Mouse (Mus musculus) right cerebral cortex, adult 18-20 months (tissue): ENCODE data around the gene Olfr145.

ENCODE experiments used
- DNase-seq: peaks from one replicate; pipeline ENCODE4 v3.0.0; 2022; ENCODE audit warnings: mixed read lengths

Gene Olfr145

DNA sequence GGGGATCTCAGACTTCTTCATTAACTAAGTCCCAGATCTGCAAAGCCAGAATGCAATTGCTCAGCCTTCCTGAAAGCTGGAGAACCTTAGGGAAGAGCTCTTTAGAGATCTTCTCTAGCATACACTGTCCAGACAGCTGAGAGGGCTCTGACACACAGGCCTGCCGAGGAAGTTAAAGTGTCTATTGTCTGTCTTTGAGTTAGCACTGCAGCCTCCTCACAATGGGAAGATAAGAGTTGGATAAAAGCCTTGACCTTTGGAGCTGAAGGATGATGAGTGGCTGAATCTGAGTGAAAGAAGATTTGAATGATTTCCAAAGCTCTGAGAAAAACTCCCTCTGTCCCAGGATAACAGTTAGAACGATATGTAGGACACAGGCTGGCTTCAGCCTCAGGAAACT, at the start of gene Olfr145:
Gene Olfr145, plus strand, starts transcription at position 64 of the 400 bp plus-strand sequence.
- DNase-seq: no peak

DNA sequence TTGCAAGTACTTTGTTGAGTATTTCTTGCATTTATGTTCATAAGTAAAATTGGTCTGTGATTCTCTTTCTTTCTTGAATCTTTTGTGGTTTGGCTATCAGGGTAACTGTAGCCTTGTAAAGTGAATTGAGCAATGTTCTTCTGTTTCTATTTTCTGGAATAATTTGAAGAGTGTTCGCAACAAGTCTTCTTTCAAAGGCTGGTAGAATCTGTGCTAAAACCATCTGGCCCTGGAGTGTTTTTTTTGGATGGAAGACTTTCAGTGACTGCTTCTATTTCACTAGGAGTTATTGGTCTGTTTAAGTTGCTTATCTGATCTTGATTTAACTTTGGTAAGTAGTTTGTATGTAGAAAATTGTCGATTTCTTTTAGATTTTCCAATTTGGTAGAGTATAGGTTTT, 47.3 kb upstream of the Olfr145 start:
- DNase-seq: no peak

- DNase-seq: no peak
Measured at GRCm38 (mm10) chr9:37853969-37854368, 42.6 kb upstream of the Olfr145 start, which contains the start of gene Olfr877. TSS of gene Olfr877 (plus strand) at chr9:37854269.

GRCm38 (mm10) chr9:37863325-37863724, 33.2 kb upstream of the Olfr145 start:
- DNase-seq: peak; percentile 19

- no peak for DNase-seq
Measured at GRCm38 (mm10) chr9:37870246-37870645, 26.3 kb upstream of the Olfr145 start.

DNA sequence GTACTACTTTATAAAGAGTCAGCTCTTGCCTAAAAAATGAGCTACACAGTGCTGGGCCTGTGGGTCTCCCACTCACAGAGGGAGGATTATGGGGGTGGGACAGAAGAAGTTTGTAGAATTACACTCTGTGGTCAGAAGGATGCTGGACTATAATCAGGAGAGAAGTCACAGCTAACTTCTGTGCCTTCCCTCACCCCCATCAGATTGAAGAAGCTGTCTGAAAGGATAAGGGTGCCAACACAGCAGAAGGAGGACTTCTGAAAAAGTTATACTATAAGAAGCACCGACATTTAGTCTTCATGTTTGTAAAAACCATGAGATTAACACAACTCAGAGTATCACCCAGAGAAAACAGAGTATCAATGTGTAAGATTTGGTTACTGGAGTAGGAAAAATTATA, 25.4 kb upstream of the Olfr145 start:
- DNase-seq: no peak

DNA sequence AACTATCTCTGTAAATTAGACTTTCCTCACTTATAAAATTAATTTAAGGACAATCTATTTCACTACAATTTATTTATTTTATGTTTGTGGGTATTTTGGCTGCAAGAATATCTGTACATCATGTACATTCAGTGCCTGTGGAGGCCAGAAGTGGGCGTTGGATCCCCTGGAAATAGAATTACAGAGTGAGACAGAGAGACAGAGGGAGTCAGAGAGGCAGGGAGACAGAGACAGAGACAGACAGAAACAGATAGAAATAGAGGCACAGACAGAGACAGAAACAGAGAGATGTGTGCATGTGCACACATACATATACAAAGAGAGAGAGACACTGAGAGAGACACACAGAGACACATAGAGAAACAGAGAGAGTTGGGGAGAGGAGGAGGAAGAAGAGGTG, 25.0 kb upstream of the Olfr145 start:
- no peak for DNase-seq

DNA sequence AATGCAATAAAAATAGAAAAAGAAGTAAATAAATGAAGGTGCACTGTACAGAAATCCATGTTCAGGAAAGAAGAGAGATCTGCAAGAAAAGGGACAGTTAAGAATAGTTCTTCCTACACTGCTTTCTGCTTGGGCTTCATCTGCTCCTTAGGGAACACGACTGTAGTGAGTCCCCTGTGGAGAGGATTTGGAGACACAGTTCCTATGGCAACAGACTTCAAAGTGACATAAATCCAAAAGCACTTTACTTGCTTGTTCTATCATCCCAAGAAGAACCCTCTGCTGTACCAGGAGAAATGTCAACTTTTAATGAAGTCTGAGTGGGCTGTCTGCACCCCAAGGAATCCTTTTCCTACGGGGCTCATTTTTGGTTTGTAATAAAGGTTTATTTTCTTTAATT, 5.6 kb upstream of the Olfr145 start:
- peak; percentile 57 for DNase-seq

DNA sequence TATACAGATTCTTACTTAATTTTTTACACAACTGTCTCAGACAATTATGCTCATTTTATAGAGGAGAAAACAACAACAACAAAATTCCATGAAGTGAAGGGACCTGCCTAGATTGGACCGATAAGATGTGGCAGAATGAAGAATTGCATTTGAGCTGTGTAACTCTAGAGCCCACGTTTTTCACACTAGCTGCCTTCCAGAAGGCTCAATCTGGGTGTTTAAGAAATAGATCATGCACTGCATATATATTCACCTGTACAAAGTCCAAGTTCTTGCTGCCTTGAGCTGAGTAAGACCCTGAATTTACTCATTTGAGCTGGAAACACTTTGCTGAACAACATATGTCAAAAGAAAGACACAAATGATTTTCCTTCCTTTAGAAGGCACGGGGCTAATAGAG, 9.0 kb downstream of the Olfr145 start:
- DNase-seq: peak; percentile 35

GRCm38 (mm10) chr9:37917540-37917939, 21.0 kb downstream of the Olfr145 start, which contains the start of gene Olfr878:
TSS of gene Olfr878 (plus strand) at chr9:37917840.
- no peak for DNase-seq

GRCm38 (mm10) chr9:37918018-37918417, 21.5 kb downstream of the Olfr145 start:
- DNase-seq: no peak

DNA sequence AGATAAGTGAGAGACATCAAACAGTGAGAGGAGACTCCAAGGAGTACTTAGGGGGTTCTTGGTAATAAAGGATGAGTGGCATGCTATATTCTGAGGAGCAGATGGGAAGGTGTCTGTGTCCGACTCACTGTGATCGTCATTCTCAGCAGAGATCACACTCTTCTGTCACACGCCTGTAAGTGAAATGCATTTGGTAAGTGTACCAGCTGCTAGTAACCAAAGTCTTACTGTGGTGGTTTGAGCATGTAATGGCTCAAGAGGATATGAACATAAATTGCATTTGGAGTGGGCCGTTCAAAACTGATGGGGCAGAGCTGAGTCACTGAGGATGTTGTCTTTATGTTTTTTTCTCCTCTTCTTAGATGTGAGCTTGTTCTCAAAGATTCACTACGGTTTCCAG, 27.7 kb downstream of the Olfr145 start:
- DNase-seq: no peak

- DNase-seq: no peak
Measured at GRCm38 (mm10) chr9:37925445-37925844, 28.9 kb downstream of the Olfr145 start.

- DNase-seq: no peak
Measured at GRCm38 (mm10) chr9:37926019-37927013, 29.8 kb downstream of the Olfr145 start.

DNA sequence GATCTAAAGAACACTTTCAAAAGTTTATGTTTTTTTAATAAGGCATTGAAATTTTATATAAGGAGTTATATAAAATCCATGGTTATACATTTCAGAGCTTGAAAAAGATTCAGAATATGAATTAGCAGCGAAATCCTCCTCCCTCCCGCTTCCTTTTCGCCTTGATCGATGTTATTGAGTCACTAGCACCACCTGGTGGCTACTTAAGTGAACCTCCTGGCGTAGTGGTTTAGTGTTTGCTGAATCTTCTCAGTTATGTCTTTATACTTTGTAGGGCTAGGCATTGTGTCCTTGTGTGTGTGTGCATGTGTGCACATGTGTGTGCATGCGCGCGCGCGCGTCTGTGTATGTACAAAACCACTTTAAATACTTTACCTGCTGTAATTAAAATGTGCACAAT, 36.0 kb downstream of the Olfr145 start:
- peak; percentile 83 for DNase-seq

- peak; percentile 8 for DNase-seq
Measured at GRCm38 (mm10) chr9:37934146-37934545, 37.6 kb downstream of the Olfr145 start.

DNA sequence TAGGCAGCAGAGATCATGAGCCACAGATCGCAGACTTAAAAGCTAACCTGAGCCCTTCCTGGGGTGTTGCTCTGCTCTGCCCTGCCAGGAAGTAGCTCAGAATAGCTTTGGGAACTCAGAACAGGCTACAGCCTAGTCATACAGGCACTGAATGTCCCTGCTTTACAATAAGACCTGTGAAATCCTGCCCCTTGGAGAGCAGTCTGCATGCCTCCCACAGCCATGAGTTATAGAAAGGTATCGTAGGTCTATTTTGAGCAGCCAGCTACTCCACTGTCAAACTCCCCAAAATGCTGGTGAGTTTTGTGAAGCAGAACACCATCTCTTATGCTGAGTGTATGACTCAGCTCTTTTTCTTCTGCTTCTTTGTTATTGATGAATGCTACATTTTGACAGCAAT, 44.6 kb downstream of the Olfr145 start:
- peak; percentile 15 for DNase-seq
